Mouse (Mus musculus): ENCODE measurements around the gene Gm10803.
"Not testable (repeated sequence)": the region's sequence is repeated elsewhere in the genome, so short reads cannot be mapped to it uniquely, and the experiment has no call there.

Gene Gm10803

DNA sequence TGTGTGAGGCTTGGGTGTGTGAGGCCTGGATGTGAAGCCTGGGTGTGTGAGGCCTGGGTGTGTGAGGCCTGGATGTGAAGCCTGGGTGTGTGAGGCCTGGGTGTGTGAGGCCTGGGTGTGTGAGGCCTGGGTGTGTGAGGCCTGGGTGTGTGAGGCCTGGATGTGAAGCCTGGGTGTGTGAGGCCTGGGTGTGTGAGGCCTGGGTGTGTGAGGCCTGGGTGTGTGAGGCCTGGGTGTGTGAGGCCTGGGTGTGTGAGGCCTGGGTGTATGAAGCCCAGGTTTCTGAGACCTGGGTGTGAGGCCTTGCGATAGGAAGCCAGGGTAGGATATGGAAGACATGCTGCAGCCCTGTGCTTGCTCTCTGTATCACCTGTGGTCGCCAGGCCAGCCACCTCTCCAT is at the start of gene Gm10803:
TSS of gene Gm10803 (plus strand) at position 301 of the 400 bp plus-strand sequence.
- DNase-seq: not testable (repeated sequence)

DNA sequence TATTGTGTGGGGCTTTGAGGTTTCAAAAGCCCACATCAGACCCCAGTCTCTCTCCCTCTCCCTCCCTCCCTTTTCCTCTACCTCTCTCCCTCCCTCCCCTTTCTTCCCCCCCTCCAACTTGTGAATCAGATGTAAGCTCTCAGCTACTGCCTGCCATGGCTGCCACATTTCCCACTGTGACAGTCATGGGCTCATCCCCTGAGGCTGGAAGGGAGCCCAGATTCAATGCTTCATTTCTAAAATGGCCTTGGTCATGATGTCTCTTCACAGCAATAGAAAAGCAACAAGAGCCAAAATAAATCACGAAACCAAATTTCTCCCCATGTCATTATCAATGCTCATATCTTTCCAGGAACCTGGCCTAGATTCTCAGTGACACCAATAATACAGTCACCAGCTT is 49.5 kb upstream of the Gm10803 start:
- DNase-seq: no peak

DNA sequence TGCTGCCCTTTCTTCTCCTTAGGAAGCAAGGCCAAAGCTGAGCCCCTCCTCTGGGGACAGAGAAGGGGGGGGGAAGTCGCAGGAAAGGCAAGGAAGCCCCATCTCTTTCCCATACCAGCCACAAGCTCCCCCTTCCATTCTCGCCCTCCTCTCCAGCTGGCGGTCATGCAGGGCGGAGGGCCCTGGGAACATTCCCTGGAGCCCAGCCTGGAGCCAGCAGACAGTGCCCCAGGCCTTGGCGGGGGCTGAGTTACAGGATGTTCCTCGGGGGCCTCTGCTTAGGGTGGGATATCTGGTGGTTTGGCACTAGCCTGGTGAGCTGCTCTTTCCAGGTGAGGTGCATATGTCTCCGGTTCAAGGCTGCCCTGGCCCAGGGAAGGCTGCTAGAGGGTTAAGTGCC is 48.2 kb upstream of the Gm10803 start:
- DNase-seq: no peak

DNA sequence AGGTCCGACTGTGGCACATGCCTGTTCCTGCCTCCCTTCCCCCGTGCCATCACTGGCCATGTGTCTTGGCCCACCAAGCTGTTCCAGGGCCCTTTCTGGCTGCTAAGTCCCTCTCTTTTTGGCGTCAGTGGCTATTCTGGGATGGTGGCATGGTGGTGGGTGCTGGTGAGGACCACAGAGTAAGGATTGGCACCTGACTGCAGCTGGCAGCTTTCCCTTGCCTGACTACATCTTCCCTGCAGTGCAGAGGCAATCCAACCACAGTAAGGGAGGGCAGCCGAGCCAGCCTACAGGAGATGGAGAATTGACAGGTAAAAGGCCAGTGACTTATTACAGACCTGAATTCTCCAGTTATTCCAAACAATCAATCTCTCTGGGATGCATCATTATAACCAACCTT is 45.1 kb upstream of the Gm10803 start:
- DNase-seq: no peak

DNA sequence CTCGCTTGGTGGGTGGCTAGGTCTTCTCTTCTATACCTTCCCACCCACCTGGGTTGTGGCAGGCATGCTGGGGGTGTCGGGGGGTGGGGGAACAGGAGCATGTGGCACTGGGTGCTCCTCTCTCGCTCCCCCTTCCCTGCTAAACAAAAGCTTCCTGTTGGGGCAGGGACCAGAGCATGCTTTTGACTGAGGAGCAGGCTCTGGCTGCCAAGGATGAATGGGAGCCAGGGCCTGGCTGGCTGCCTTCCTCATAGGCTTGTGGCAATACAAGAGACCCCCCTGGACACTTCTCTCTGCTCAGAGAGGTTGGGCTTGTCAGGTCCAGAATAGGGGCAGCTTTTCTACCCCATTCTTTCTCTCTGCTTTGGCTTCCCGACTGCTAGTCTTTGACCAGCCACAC is 39.3 kb upstream of the Gm10803 start:
- no peak for DNase-seq

DNA sequence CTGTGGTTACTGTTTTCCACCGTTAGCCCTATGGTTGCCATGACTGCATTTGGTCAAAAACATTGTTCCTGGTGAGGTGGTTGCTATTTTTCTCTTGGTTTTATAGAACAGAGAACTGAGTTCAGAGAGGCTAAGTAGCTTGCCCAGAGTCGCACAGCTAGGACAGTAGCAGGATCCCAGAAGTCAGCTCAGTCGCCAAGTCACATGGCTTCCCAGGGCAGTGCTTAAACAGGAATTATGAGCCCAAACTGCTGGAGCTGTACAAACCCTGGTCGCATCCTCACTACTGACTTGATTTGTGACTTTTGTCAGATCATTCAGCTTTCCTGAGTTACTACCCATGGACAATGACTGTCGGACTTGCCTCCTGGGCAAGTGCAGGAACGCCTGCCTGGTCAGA is 38.8 kb upstream of the Gm10803 start:
- no peak for DNase-seq

DNA sequence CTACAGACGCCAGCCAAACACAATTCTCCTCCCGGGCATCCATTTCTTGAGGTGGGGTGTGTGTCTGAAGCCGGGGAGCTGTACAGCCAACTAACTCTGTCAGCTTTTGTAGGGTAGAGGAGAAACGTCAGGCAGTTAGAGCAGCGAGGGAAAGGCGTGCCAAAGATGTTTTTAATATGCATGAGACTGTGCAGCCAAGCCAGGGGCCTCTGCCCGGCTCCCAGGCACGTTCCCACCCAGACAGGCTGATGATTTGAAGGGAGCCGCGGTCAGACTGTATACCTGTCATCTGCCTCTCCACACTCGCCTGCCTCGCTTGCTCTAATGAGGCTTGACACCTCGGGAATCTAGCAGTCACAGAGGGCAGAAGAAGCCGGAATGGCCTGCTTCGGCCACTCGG is 38.4 kb upstream of the Gm10803 start:
- DNase-seq: no peak

DNA sequence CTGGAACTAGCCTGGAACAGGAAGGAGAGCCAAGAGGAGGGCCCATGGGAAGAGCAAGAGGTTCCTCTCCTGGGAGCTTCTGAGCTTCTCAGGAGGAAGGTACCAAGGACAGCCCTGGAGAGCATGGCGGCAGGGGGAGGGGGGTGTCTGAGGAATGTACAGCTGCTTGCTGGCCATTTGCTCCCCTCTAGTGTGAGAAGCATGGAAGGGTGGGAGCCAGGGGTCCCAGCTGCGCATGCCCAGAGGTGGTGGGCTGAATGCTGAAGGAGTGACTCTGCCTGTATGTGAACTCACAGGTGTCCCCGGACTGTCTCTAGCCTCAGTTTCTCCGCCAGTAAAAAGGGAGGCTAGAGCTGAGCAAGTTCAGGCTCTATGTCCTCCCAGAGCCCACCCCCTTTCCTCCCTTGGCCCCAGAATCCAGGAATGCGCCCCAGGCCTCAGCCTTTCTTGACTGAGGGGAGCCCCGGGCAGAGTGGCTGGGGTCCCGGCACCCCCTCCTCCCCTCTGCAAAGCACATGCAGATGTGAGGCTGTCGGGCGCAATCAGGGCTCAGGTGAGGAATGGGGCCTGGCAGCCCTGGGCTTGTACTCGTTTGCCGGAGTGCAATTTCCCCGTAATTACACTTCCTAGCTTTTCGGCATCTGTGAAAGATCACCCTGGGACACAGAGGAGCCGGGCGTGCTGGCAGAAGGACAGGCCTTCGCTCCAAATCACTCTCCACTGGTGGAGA is 35.2 kb upstream of the Gm10803 start:
- no peak for DNase-seq

DNA sequence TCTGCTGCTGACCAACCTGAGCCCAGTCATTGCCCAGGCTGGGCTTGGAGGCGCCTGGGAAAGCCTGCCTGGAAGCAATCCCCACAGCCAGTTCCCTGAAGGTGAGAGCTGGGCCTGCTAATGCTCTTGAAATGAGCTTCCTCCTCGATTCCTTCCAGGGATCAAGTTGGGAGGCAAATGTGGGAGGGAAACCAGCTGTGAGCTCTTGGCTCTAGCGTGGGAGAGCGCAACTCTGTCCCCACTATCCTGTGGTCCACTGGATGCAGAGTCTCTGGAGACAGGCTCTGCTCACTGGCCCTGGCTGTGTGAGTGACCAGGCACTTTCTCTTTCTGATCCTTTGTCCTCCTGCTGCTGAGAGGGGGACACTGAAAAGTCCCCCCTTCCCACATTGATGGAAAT is 30.8 kb upstream of the Gm10803 start:
- peak; percentile 55 for DNase-seq

DNA sequence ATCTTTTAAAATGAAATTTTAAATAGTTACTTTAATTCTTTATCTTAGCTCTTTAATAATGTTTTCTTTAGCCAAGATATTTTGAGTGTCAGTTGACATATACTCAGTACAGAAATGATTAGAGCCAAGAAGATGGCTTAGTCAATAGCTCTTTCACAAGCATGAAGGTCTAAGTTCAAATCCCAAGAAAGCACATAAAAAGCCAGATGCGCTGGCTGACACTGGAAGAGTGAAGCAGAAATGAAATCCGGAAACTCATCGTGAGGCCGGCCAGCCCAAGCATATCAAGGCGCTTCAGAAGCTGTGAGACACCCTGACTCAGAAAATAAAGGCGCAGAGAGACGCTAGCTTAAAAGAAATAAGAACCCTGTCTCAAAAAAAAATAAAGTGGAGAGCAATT is 26.5 kb upstream of the Gm10803 start:
- DNase-seq: no peak

DNA sequence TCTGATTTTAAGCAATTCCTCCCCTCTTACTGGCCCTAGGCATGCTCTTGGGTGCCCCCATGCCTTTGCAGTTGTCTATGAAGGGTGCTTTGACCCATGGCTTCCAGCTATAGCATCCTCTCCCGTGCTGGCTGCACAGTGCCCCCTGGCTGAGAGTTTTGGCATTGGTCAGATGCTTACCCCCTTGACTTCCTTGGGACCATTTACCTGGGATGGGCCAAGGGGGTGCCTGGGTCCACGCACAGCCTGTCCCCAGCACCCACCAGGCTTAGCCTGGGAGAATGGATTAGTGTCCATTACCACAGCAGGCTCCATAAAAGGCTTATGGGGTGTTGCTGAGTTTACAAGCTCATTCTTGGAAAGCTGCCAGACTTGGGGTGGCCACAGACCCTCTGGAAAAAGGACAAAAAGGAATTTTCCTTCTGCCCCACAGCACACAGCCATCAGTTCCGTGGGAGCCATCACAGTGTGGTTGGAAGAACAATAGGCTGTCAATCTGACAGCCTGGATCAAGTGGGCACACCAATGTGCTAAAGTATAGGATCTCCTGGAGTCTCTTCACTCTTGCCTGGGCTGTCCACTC is 22.9 kb upstream of the Gm10803 start:
- DNase-seq: no peak

DNA sequence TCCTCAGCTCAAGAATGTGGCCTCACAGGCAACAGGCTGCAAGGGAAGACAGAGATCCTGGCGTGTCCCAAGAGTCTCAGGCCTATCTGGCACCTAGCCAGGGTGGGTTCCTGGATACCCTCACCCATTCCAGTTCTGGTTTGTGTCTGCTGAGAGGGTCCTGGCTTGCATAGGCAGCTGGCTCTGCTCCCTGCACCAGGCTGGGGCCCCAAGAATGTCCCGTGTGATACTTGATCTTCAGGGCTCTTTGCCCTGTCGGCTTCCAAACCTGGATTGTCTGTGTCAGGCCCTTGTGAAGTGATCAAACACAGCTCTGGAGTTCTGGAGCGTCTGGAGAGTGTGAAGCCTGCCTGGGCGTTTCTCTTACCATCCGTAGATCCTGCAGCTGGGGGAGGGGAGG is 22.2 kb upstream of the Gm10803 start:
- DNase-seq: no peak

DNA sequence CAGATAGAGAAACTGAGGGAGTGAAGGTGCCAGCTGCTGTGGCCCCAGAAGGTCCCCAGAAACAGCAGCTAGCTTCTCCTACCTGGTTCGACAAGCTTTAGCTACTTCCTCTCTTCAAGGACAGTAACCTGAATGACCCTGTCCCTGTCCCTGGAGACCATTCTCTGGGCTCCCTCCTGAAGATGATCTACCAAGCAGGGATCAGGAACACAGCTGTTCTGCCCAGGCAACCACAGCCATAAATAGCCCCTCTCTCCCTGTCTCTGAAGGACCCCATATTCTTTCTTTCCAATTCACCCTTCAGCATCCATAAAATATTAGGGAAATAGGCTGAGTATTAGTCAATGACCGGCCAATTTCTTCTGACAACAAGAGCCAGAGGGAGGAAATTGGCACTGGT is 18.6 kb upstream of the Gm10803 start:
- DNase-seq: no peak

DNA sequence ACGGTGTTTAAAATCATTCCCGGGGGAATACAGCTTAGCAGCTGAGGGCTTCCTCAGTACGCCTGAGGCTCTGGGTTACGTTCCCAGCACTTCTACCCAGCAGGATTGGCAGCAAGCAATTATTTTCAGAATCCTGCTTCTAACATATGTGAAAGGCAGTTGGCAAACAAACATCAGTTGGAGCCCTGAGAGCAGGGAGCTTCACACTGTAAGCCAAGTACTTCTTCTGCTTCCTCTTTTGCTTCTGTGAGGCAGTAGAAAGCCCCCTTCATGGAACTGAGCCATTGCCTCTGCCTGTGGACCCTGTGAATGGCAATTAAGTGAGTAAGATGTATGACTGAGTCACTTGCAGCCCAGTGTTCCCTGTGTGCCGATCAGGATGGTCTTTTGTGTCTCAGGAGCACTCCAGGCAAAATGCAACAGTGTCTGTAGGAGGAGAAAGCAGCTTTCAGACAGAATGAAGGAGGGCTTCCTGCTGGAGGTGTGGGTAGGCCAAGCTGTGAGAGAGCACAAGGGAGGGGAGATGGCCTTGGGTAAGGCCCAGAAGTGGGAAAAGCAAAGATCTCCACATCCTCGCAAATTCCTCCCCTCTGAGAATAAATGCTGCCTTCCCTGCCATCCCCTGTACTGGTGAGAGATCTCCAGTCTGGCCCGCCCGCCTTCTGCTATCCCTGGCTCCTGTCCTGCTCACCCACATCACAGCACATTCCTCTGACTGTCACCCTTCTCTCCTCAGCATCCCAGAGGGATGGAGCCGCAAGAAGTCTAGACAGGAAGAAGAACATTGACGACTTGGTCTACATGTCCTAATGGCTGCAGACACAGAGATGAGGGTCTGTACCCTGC is 7.5 kb upstream of the Gm10803 start:
- no peak for DNase-seq

DNA sequence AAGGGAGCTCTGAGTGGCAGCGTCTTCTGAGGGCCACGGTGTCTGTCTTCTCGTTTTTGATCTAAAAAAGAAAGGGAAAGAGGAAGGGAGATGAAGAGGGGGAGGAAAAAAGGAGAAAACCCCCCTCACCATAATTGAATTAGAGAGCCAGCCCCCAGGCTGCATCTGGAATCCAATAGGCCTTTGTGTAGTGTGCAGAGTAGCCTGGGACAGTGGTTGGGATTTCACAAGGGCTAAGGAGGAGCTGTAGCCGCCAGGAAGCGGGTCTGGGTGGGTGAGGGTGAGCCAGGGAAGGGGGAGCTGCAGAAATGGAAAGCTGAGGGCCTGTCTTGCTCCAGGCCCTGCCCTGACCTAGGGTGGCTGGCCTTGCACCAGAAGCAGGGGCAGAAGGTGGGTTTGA is 6.5 kb upstream of the Gm10803 start:
- no peak for DNase-seq

DNA sequence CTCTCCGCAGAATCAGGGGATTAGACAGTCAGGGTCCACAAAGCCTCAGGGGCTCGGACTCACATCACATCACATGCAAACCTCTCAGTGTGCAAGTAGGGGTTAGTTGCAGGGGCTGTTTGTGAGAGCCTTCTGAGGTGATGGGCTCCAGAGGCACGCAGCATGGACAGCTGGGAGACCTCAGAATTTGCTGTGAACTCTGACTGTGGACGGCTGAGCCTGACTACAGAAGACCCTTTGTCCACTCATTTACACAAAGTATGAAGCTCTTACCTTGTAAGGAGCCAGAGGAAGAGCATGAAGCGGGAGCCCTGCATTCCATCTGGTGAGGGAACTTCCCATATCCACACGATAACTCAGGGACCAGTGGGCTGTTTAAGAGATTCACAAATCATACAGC is 5.3 kb downstream of the Gm10803 start:
- no peak for DNase-seq

DNA sequence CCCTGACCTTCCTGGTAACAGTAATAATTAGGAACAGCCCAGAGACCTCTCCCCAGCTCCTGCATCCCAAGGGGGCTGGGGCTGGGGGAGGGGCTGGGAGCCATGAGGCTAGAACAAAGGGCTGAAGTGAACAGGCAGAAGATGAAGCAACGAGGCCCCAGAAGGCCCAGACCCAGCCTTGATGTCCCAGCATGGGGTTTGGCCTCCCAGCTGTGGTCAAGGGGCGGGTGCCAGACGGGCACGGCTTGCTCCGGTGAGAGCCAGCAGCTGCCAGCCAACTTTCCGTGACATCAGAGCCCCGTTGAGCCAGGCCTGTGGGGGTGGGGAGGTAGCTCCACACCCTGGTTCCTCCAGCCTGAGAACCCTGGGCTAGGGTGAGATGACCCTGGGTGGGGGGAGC is 7.3 kb downstream of the Gm10803 start:
- DNase-seq: peak; percentile 38

DNA sequence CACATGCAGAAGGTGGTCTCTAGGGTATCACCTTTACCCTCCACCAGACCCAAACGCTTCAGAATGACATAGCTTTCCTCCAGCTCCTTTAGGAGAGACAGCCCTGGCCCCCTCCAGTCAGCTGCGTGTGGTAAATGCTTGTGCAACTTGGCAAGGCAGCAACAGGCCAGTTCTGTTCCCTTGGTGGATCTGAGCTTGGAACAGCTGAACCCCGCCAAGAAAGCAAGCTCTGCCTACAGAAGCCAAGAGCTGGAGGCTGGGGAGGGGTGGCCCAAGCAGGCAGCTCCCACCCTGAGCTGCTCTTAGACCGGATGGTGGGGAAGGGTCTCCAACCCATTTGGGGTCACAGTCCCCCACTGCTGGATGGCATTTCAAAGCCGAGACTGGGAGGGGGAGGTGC is 12.2 kb downstream of the Gm10803 start:
- DNase-seq: no peak

DNA sequence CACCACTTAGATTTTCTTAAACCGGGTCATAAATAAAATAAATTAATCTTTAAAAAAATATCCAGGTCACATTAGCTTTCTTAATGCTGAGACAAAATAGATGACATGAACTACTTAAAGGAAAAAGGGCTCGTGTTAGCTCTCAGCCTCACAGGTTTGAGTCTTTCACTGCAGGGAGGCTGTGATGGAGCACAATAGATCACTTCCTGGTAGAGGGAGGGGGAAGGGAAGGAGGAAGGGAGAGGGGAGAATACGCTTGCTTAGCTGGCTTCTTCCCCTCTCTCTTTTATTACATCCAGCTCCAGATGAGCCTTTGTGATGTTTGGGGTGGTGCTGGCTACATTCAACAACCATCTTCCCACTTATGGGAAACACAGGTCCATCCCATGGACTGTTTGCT is 20.9 kb downstream of the Gm10803 start:
- no peak for DNase-seq

DNA sequence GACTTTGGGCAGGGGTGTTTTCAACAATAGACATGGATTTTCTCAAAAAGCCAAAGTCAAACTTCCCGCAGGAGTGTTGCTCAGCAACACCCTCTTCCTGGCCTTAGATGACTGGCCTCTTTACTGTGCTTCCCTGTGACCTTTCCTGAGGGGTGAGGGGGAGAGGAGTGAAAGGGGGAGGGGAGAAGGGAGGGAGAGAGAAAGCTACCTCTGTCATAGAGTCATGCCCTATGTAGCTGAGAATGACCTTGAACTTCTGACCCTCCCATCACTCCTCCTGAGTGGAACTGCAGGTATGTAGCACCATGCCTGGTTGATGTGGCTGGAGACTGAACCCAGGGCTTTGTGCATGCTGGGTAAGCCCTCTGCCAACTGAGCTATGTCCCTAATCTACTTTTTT is 25.5 kb downstream of the Gm10803 start:
- no peak for DNase-seq

DNA sequence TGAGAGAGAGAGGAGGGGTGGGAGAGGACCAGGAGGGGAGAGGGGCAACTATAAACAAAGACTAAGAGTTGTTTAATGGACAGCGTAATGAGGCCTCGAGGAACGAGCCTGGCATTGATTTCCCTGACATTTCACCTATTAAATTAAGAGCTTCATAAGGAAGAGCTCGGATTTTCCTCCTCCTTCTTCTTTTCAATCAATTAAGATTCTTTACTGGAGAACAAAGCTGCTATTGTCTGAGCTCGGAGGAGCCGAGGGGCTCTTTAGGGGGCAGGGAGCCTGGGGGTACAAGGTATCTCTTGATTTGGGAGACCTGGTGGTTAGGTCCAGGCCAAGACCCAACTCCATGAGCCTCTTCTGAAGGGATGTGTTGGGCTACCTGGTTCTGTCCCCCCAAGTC is 27.1 kb downstream of the Gm10803 start:
- DNase-seq: no peak

DNA sequence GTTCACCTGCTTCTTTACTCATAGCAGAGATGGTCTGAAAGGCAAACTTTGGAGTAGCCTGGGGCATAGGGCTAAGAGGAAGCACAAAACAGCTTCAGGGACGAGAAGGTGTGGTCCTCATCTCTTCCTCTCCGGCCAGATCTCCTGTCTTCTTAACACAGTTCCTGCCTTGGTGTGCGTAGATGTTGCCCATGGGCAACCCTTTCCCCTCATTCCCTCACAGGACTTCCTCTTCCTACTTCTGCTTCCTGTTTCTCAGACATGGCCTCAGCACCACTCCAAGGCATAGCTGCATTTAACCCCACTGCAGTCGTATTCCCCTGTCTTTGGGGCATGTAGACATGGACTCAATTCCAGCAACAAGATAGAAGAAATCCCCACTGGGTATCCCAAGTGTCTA is 29.5 kb downstream of the Gm10803 start:
- no peak for DNase-seq

DNA sequence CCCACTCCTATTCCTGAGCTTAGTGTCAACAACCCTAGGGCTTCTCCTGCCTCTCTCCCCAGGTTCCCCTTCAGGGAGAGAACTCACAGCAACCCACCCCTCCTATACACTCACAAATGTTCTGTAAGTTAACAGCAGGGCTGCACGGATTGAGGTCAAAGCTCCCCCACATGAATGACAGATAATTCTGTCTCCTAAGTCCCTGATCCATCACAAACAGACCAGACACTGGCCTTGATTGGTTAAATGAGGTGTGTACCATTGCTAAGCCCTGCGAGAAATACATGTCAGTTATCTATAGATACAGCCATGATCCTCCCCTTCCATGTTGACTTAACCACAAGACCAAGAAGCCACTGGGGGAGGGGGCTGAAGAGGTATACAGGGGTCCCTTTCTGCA is 31.3 kb downstream of the Gm10803 start:
- DNase-seq: no peak

DNA sequence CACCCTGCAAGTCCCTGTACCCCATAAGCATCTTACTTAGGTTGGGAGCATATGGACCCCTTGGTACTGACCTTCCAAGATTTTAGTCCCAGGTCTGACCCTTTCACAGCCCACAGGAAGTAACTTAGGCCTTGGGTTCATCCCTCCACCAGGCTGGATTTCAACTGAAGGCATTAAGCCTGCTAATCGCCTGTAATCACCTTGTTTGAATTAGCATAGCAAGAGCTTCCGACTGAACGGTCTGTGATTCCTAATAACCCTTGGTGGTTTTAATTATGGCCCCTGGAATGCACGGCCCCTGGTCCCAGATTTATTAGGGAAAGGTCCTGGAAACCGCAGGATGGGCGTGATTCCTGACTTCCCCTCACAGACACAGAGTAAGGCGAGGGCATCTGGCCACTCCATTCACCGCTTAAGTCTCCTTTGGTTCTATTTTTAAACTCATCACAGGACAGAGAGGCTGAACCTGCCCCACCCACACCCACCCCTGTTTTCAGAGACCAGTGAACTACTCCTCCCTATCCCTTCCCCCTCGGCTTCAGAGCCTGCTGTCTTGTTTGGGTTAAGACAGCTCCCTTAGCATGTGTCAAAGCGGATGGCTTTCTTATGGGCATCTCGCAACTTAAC is 31.9 kb downstream of the Gm10803 start:
- no peak for DNase-seq

Measured in kidney, postnatal 10 days (tissue).